Mouse (Mus musculus): ENCODE data around the gene Vps53.

Vps53 gene

GRCm38 (mm10) chr11:76106551-76107496 is 72.6 kb downstream of the Vps53 start:
- no peak for DNase-seq

GRCm38 (mm10) chr11:76101154-76101553 is 78.3 kb downstream of the Vps53 start:
- DNase-seq = no peak

GRCm38 (mm10) chr11:76099193-76099975 is 80.1 kb downstream of the Vps53 start:
- DNase-seq = no peak

GRCm38 (mm10) chr11:76093610-76094009 is 85.8 kb downstream of the Vps53 start:
- DNase-seq = no peak

GRCm38 (mm10) chr11:76089776-76090175 is 89.7 kb downstream of the Vps53 start:
- no peak for DNase-seq

- no peak for DNase-seq
Measured at GRCm38 (mm10) chr11:76088506-76088905, 90.9 kb downstream of the Vps53 start.

- peak; percentile 80 for DNase-seq
Measured at GRCm38 (mm10) chr11:76085898-76086591, 93.4 kb downstream of the Vps53 start.

- DNase-seq = no peak
Measured at GRCm38 (mm10) chr11:76084943-76085342, 94.5 kb downstream of the Vps53 start.

GRCm38 (mm10) chr11:76083941-76084367 is 95.5 kb downstream of the Vps53 start:
- no peak for DNase-seq

GRCm38 (mm10) chr11:76081048-76081640 is 98.3 kb downstream of the Vps53 start:
- no peak for DNase-seq

GRCm38 (mm10) chr11:76080293-76080692 is 99.2 kb downstream of the Vps53 start:
- peak; percentile 33 for DNase-seq

GRCm38 (mm10) chr11:76077341-76077740 is 102.1 kb downstream of the Vps53 start:
- no peak for DNase-seq

- peak; percentile 35 for DNase-seq
Measured at GRCm38 (mm10) chr11:76074296-76075093, 105.0 kb downstream of the Vps53 start.

GRCm38 (mm10) chr11:76069816-76070215 is 109.6 kb downstream of the Vps53 start:
- DNase-seq = no peak

GRCm38 (mm10) chr11:76066563-76067156 is 112.8 kb downstream of the Vps53 start:
- DNase-seq = no peak

- DNase-seq = no peak
Measured at GRCm38 (mm10) chr11:76065521-76066095, 113.8 kb downstream of the Vps53 start.

- no peak for DNase-seq
Measured at GRCm38 (mm10) chr11:76064411-76064810, 115.0 kb downstream of the Vps53 start.

GRCm38 (mm10) chr11:76060906-76061305 is 118.5 kb downstream of the Vps53 start:
- DNase-seq = no peak

GRCm38 (mm10) chr11:76059971-76060370 is 119.5 kb downstream of the Vps53 start:
- DNase-seq = peak; percentile 15

- no peak for DNase-seq
Measured at GRCm38 (mm10) chr11:76056487-76056886, 123.0 kb downstream of the Vps53 start.

- DNase-seq = no peak
Measured at GRCm38 (mm10) chr11:76052496-76052895, 127.0 kb downstream of the Vps53 start.
